Mouse (Mus musculus) bone marrow, adult 2 months (tissue): Measurements from ENCODE around the gene Hc. TPM values are rescaled to one million over a fixed set of nuclear protein-coding genes. Genes with fewer than 3 reads are reported as not detected.

Experiments
- H3K27ac ChIP-seq: fragments of 200-500 bp; 2 replicates; pipeline ENCODE4 v1.5.1; 2012; ENCODE audit warnings: low read depth, mild to moderate bottlenecking, control low read depth, inconsistent platforms, low read length; ENCODE audit not compliant: control insufficient read depth, poor library complexity, insufficient read depth
- H3K4me1 ChIP-seq: fragments of 200-500 bp; 2 replicates; pipeline ENCODE4 v1.6.1; 2011; ENCODE audit warnings: low read length; ENCODE audit not compliant: control insufficient read depth, insufficient read depth
- H3K4me3 ChIP-seq: fragments of 200-500 bp; replicated peaks from 2 replicates; pipeline ENCODE3; 2011; ENCODE audit warnings: mild to moderate bottlenecking, low read depth, low read length, control low read depth; ENCODE audit not compliant: control insufficient read depth
- CTCF ChIP-seq: fragments of 200-500 bp; IDR thresholded peaks from 2 replicates; pipeline ENCODE4 v1.5.1; 2011; ENCODE audit warnings: low read length, control low read depth; ENCODE audit not compliant: control insufficient read depth, insufficient read depth
- POLR2A ChIP-seq: fragments of 200-500 bp; IDR thresholded peaks from 2 replicates; pipeline ENCODE4 v1.6.1; 2011; ENCODE audit warnings: low read depth, mild to moderate bottlenecking, control low read depth, low read length, borderline replicate concordance; ENCODE audit not compliant: control insufficient read depth
- WGBS: fragments of 180-500 bp; shearing (Covaris S2); methylation state at CpG from one replicate; pipeline ENCODE4 v1.1.7; 2018; 5-methylcytosine and 5-hydroxymethylcytosine counted together
- polyA plus RNA-seq: library from polyadenylated mRNA; stranded (reverse); fragments of >200 nt; gene quantifications from 2 replicates; pipeline ENCODE4 v1.2.4, GENCODE M21; 2011; ENCODE audit warnings: low replicate concordance; ENCODE audit not compliant: missing spikeins, insufficient read depth, insufficient read length

The Hc gene
- polyA plus RNA-seq, 1 experiment = 3.9 TPM

DNA sequence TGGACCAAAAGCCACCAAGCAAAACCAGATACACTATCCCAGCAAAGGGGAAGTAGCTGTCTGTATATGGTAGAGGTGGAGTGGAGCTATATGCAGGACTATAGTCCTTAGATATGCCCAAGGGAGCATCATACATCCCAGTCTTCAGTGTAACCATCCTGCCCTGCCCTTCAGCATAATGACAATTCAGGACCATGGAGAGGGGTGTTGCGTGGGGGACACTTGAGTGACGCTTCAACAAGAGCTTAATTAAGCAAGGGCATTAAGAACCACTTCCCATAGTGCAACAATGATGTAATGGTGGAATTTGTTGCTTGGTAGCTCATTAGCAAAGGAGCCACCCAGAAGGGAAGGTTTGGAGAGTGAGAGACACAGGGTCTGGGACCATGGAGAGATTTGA lies 112.6 kb downstream of the Hc start:
- Histone ChIP-seq H3K27ac (no peak overlapping the region), H3K4me3 (no peak overlapping the region), H3K4me1 (peaks cover 6% of the 10 kb centered on the region; the same call in 1 of the 2 replicates)
- TF ChIP-seq POLR2A = no peak
- no peak for TF ChIP-seq CTCF
- 45% methylated on average over 2 of the region's 2 CpGs for WGBS

- Histone ChIP-seq H3K4me1 (peaks cover 7% of the 10 kb centered on the region), H3K4me3 (no peak overlapping the region), H3K27ac (no peak overlapping the region)
- TF ChIP-seq CTCF = no peak
- TF ChIP-seq POLR2A = no peak
- WGBS = 36% methylated on average over 4 of the region's 4 CpGs
Measured at GRCm38 (mm10) chr2:34946046-34946445, 115.2 kb downstream of the Hc start.

DNA sequence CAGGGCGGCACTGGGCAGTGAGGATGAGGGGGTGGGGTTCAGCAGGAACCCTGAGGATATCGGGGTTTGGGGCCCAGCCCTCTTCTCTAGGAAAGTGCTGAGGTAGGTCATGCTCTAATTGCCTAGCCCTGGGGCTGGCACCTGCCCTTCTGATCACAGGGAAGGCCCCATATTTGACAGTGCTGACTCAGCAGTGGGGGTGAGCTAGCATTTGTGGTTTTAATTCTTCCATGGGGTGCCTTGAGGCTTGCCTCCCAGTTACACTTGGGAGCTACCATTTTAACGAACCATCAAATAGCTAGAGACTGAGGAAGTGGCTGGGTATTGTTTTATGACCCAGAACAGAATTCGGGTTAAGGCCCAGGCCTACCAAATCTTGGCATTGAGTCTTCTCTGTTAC lies 115.7 kb downstream of the Hc start:
- Histone ChIP-seq H3K4me1 (peaks cover 7% of the 10 kb centered on the region), H3K4me3 (no peak overlapping the region), H3K27ac (no peak overlapping the region)
- TF ChIP-seq POLR2A = no peak
- no peak for TF ChIP-seq CTCF
- WGBS = 40% methylated on average over 4 of the region's 4 CpGs

GRCm38 (mm10) chr2:34944761-34945160 lies 116.5 kb downstream of the Hc start:
- Histone ChIP-seq H3K4me3 (no peak overlapping the region), H3K27ac (no peak overlapping the region), H3K4me1 (peaks cover 11% of the 10 kb centered on the region)
- no peak for TF ChIP-seq POLR2A
- 4% methylated on average over 8 of the region's 8 CpGs for WGBS

DNA sequence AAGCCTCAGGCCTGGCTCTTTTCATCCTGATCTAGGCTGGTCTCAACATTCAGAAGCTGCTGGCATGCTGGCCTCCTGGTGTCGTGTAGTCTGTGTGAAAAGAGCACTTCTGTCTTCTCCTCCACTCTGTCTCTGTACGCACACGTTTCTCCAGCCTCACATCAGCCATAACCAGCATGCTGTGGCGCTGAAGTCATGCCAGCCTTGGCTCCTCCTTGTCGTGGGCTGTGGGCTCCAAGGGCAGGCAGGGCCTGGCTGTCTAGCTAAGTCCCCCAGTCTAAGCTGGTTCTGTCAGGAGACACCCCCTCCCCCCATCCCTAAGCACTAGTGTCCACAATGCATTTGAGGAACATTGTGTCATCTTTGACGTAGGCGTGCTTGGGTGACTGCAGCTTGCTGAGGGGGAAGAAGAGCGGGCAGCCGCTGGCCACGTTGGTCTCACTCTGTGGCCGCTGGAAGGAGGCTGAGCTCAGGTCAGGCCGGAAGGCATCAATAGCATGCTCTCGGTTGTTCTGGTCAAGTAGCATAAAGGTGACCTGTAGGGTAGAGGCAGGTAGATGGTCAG lies 117.6 kb downstream of the Hc start:
- Histone ChIP-seq H3K27ac (peak overlapping the region; percentile 2), H3K4me1 (peaks cover 16% of the 10 kb centered on the region)
- TF ChIP-seq POLR2A (no peak), CTCF (no peak; the same call in 1 of the 2 replicates)

DNA sequence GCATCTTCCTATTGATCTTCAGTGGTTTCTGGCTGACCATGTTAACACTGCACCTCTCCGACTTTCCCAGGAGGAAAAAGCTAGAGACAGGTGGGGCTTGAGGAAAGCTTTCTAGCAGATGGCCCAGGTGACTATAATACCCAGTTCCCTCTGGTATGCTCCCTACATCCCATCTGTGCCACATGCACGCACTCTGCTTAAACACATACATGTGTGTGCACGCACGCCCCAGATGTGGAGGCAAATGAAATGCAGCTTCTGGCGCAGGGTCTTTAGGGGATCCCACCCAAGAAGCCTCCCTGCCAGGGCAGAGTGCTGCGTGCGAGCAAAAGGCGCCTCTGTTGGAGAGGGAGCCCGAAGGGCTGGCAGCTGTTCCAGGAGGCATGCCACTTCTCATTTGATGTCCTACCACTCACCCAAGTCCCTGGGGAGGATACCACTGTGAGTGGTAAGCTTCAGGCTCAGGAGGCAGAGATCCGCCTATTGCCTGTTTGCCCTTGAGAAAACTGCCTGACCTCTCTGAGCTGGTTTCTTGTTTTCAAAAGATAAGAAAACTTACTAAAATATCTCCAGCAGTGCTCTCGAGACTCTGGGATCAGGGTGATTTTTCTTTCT lies 120.1 kb downstream of the Hc start:
- TF ChIP-seq CTCF = no peak
- TF ChIP-seq POLR2A = no peak
- 75% methylated on average over 11 of the region's 11 CpGs for WGBS
- Histone ChIP-seq H3K27ac (no peak overlapping the region; the same call in 1 of the 2 replicates), H3K4me1 (peaks cover 17% of the 10 kb centered on the region), H3K4me3 (no peak overlapping the region)

More for the DNA sequence above, 117.6 kb downstream of the Hc start:
- WGBS = 52% methylated on average over 13 of the region's 13 CpGs
- H3K4me3 ChIP-seq = no peak overlapping the region

GRCm38 (mm10) chr2:34940246-34940645 lies 121.0 kb downstream of the Hc start:
- peaks cover 16% of the 10 kb centered on the region for H3K4me1 ChIP-seq
- H3K4me3 ChIP-seq = no peak overlapping the region
- H3K27ac ChIP-seq = no peak overlapping the region
- WGBS = 87% methylated on average over 5 of the region's 5 CpGs
- TF ChIP-seq CTCF (no peak), POLR2A (no peak)

DNA sequence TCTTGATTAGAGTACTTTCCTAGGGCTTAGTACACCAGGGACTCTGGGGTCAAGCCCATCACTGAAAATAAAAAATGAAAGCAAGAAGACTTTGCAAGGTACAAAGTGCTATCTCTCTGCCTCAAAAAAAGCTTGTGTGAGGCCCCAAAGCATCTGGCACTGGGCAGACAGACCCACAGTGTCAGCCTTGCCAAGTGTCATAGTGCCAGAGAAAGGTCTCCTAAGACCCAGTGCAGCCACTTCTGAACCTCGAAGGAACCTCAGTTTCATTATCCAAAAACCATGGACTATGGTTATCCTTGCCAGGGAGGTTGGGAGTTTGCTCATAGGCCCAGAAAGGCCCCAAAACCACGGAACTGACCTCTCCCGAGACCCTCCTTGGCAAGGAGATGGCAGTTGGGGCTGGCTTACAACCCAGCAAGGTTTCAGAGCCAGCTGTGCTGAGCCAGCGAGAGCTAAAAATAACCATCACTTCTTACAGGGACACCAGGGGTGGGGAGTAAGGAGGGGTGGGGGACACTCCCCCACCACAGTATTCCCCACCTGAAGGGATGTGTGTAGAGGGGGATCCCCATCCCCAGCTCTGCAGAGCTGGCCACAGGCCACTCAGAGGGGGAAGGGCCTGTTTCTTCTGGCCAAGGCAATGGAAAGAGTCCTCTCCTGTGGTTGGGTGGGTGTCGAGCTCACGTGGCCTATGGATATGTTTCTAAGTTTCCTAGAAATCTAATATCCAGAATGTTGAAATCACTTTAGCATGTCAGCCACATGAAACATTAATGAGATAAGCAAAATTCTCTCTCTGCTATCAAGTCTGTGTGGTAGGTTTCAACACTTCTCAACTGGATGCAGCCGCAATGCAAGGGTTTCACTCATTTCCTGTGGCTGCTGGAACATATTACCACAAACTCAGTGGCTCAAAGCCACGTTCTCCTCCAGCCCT lies 122.7 kb downstream of the Hc start:
- no peak overlapping the region for H3K4me3 ChIP-seq
- no peak for TF ChIP-seq POLR2A
- TF ChIP-seq CTCF = no peak
- H3K27ac ChIP-seq = peak overlapping the region; percentile 25; the same call in 1 of the 2 replicates
- peaks cover 11% of the 10 kb centered on the region for H3K4me1 ChIP-seq
- WGBS = 2% methylated on average over 8 of the region's 8 CpGs
